Mouse (Mus musculus) limb, embryonic 14.5 days (tissue): ENCODE data around the gene Rad23a. TPM values are rescaled to one million over a fixed set of nuclear protein-coding genes. Genes with fewer than 3 reads are reported as not detected.

Source experiments
- ATAC-seq: fragments of 200-750 bp; cut with Nextera tagmentation; 2 replicates; pipeline ENCODE4 v1.8.0; 2017; ENCODE audit warnings: low read depth, moderate number of reproducible peaks, moderate TSS enrichment; ENCODE audit not compliant: low FRiP score
- DNase-seq: peaks from one replicate; pipeline ENCODE4 v3.0.0-alpha.2; 2015; ENCODE audit warnings: low spot score
- H3K27ac ChIP-seq: fragments of 300-500 bp; sonication (generic); replicated peaks from 2 replicates; pipeline ENCODE4 v1.5.1; 2014; ENCODE audit warnings: low read depth, mild to moderate bottlenecking, low read length, moderate library complexity, mixed read lengths
- H3K27me3 ChIP-seq: fragments of 300-500 bp; sonication (generic); 2 replicates; pipeline ENCODE4 v1.6.1; 2014; ENCODE audit warnings: low read length, mixed read lengths; ENCODE audit not compliant: control insufficient read depth, insufficient read depth
- H3K36me3 ChIP-seq: fragments of 300-500 bp; sonication (generic); 2 replicates; pipeline ENCODE4 v1.6.1; 2014; ENCODE audit warnings: mild to moderate bottlenecking, low read length, moderate library complexity, mixed read lengths; ENCODE audit not compliant: control insufficient read depth, insufficient read depth
- H3K4me1 ChIP-seq: fragments of 300-500 bp; sonication (generic); 2 replicates; pipeline ENCODE4 v1.6.1; 2014; ENCODE audit warnings: antibody characterized with exemption, low read length, mixed read lengths; ENCODE audit not compliant: control insufficient read depth, insufficient read depth
- H3K4me2 ChIP-seq: fragments of 300-500 bp; sonication (generic); replicated peaks from 2 replicates; pipeline ENCODE4 v1.6.1; 2014; ENCODE audit warnings: low read depth, mild to moderate bottlenecking, low read length, moderate library complexity; ENCODE audit not compliant: severe bottlenecking
- H3K4me3 ChIP-seq: fragments of 300-500 bp; sonication (generic); replicated peaks from 2 replicates; pipeline ENCODE4 v1.5.1; 2014; ENCODE audit warnings: low read length
- H3K9ac ChIP-seq: fragments of 300-500 bp; sonication (generic); 2 replicates; pipeline ENCODE4 v1.6.1; 2014; ENCODE audit warnings: mild to moderate bottlenecking, low read depth, low read length, moderate library complexity; ENCODE audit not compliant: severe bottlenecking
- H3K9me3 ChIP-seq: fragments of 300-500 bp; sonication (generic); 2 replicates; pipeline ENCODE4 v1.6.1; 2016; ENCODE audit warnings: low read length; ENCODE audit not compliant: control insufficient read depth
- POLR2A ChIP-seq: fragments of 200-500 bp; IDR thresholded peaks from 2 replicates; pipeline ENCODE4 v1.8.0; 2012; ENCODE audit warnings: inconsistent platforms, mild to moderate bottlenecking, moderate library complexity, borderline replicate concordance; ENCODE audit not compliant: insufficient read depth, insufficient read length; ENCODE audit errors: extremely low read depth
- WGBS: fragments of 180-500 bp; shearing (Covaris S2); extraction: QIAGEN DNeasy Blood & Tissue Kit; methylation state at CpG from one replicate; pipeline ENCODE4 v1.1.7; 2014; 5-methylcytosine and 5-hydroxymethylcytosine counted together
- polyA plus RNA-seq, 2 experiments: library from polyadenylated mRNA; depleted of rRNA in 1 of 2; stranded (reverse) in 1 of 2; unstranded in 1 of 2; fragments of >200 nt; fragmentation: Nextera tagmentation in 1 of 2; extraction: Ambion mirVana in 1 of 2; gene quantifications; 2 replicates each; pipeline versions ENCODE4 v1.2.1 to v1.2.3; 2012 to 2014

Rad23a gene
- polyA plus RNA-seq, 2 experiments, result 82.0 to 104 TPM

- H3K4me2 ChIP-seq, result no peak overlapping the region
- H3K9me3 ChIP-seq, result no peaks in the 10 kb centered on the region
- H3K4me1 ChIP-seq, result 0 out of 2 replicates have a peak, but pooled peaks cover 4% of the 10 kb centered on the region
- H3K27me3 ChIP-seq, result no peaks in the 10 kb centered on the region
- no peak for TF ChIP-seq POLR2A
- no peak overlapping the region for H3K9ac ChIP-seq
- no peak overlapping the region for H3K27ac ChIP-seq
- ATAC-seq (no peak), DNase-seq (no peak)
- H3K4me3 ChIP-seq, result no peak overlapping the region
- 60% methylated on average over 4 of the region's 4 CpGs for WGBS
- H3K36me3 ChIP-seq, result no peaks in the 10 kb centered on the region
Observed at GRCm38 (mm10) chr8:84825636-84826035, 14.8 kb downstream of the Rad23a start.

- DNase-seq, result peak; percentile 82
- peak; percentile 78 for ATAC-seq
- Histone ChIP-seq H3K27ac (no peak overlapping the region), H3K36me3 (no peaks in the 10 kb centered on the region), H3K9ac (no peak overlapping the region), H3K9me3 (no peaks in the 10 kb centered on the region), H3K27me3 (no peaks in the 10 kb centered on the region), H3K4me2 (peak overlapping the region; percentile 51), H3K4me1 (0 out of 2 replicates have a peak, but pooled peaks cover 4% of the 10 kb centered on the region), H3K4me3 (peak overlapping the region; percentile 17; the same call in 1 of the 2 replicates)
- WGBS, result 2% methylated on average over 18 of the region's 18 CpGs
- TF ChIP-seq POLR2A, result no peak
Observed at GRCm38 (mm10) chr8:84823653-84824052, 16.8 kb downstream of the Rad23a start.

GRCm38 (mm10) chr8:84822723-84823122, 17.7 kb downstream of the Rad23a start, which contains the start of gene Dand5:
Gene Dand5 (minus strand): TSS chr8:84822823.
- H3K36me3 ChIP-seq, result no peaks in the 10 kb centered on the region
- H3K27me3 ChIP-seq, result no peaks in the 10 kb centered on the region
- peak within 1 kb of the TSS; percentile 17; the same call in 1 of the 2 replicates for H3K4me3 ChIP-seq
- 0 out of 2 replicates have a peak, but pooled peaks cover 4% of the 10 kb centered on the region for H3K4me1 ChIP-seq
- 30% methylated on average over 3 of the region's 3 CpGs for WGBS
- H3K9me3 ChIP-seq, result no peaks in the 10 kb centered on the region
- DNase-seq (no peak), ATAC-seq (no peak)
- TF ChIP-seq POLR2A, result no peak
- H3K4me2 ChIP-seq, result peak within 1 kb of the TSS; percentile 51
- H3K27ac ChIP-seq, result no peak within 1 kb of the TSS
- no peak within 1 kb of the TSS for H3K9ac ChIP-seq

GRCm38 (mm10) chr8:84816117-84816516, 24.3 kb downstream of the Rad23a start:
- no peak overlapping the region for H3K4me3 ChIP-seq
- H3K4me1 ChIP-seq, result 0 out of 2 replicates have a peak, but pooled peaks cover 7% of the 10 kb centered on the region
- H3K9me3 ChIP-seq, result no peaks in the 10 kb centered on the region
- H3K4me2 ChIP-seq, result no peak overlapping the region
- no peaks in the 10 kb centered on the region for H3K36me3 ChIP-seq
- H3K27me3 ChIP-seq, result no peaks in the 10 kb centered on the region
- no peak overlapping the region for H3K9ac ChIP-seq
- TF ChIP-seq POLR2A, result no peak
- ATAC-seq, result no peak
- no peak for DNase-seq
- WGBS, result 80% methylated on average over 17 of the region's 17 CpGs
- H3K27ac ChIP-seq, result no peak overlapping the region

GRCm38 (mm10) chr8:84815547-84815946, 24.9 kb downstream of the Rad23a start:
- Histone ChIP-seq H3K4me1 (peaks cover 9% of the 10 kb centered on the region; the same call in 1 of the 2 replicates), H3K4me3 (no peak overlapping the region), H3K36me3 (no peaks in the 10 kb centered on the region), H3K27me3 (no peaks in the 10 kb centered on the region), H3K4me2 (no peak overlapping the region), H3K9ac (no peak overlapping the region), H3K9me3 (no peaks in the 10 kb centered on the region), H3K27ac (no peak overlapping the region)
- no peak for TF ChIP-seq POLR2A
- ATAC-seq (peak; percentile 72), DNase-seq (peak; percentile 79)
- WGBS, result 10% methylated on average over 9 of the region's 9 CpGs
